Mouse (Mus musculus): Measurements from ENCODE around the gene Ube2q2. TPM values are rescaled to one million over a fixed set of nuclear protein-coding genes. Genes with fewer than 3 reads are reported as not detected.

Ube2q2 gene
- polyA plus RNA-seq (2015; fragmentation: Nextera tagmentation; extraction: Ambion mirVana), result 19.0 and 20.1 TPM in 2 replicates

DNA sequence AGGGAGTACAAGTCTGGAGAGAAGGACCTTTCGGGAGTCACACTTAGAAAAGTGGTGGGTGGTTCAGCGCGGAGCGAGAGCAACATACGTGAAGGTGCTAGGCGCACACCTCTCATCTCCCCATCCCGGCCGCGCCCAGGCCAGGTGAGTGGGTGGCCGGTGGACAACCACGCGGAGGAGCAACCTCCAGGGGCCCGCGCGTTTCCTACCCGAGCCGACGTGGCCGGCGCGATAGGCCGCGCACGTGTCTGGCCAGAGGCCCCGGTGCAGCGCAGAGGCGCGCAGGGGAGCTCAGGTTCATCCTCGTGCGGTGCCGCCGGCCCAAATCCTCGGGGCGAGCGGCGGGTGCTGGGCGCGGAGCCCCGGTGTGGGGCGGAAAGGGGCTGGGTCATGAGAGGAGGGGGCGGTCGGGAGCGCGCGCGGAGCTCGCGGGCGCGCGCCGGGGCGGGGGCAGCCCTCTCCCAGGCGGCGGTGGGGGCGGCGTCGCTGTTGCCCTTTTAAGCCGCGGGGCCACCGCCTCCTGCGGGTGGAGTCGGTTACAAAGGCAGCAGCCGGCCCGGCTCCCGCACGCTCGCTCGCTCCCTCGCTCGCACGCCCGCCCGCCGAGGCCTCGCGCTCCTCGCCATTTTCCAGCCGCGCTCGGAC lies at the start of gene Ube2q2:
TSS of gene Ube2q2 (plus strand) at position 1 of the 645 bp plus-strand sequence.

DNA sequence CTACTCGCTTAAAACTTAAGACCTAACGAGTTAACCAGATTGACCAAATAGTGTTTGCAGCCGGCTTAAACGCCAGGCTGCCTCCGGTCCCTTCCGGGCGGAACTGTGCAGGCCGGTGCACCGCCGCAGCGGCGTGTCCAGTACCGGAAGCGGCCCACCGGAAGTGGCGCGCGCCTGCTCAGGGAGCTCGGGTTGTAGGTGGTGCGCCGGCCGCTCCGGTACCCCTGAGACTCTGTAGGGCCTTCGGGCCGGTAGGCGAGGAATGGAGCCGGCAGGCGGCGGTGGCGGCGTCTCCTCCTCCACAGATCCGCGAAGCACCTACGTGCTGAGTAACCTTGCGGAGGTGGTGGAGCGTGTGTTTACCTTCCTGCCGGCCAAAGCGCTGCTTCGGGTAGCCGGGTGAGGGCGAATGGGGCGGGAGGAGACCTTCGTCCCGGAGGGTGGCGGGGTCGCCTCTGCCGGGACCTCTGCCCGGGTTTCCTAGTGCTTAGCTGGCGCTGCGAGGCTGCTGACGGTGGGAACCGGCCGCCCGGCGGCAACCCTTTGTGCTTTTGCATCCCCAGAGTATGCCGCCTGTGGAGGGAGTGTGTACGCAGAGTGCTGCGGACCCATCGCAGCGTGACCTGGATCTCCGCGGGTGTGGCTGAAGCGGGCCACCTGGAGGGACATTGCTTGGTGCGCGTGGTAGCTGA lies 60.3 kb downstream of the Ube2q2 start, which contains the start of gene Fbxo22:
TSS of gene Fbxo22 (plus strand) at position 136 of the 692 bp plus-strand sequence.

Other genes with a start within 250 kb of the Ube2q2 start
- 1.9 and 2.2 TPM in 2 replicates for gene Hykk, start 231.6 kb upstream of the Ube2q2 start, polyA plus RNA-seq (2015; fragmentation: Nextera tagmentation; extraction: Ambion mirVana)
- gene Psma4, start 198.1 kb upstream of the Ube2q2 start, polyA plus RNA-seq (2015; fragmentation: Nextera tagmentation; extraction: Ambion mirVana), result 216 and 239 TPM in 2 replicates
- gene AY074887, start 197.9 kb upstream of the Ube2q2 start, polyA plus RNA-seq (2015; fragmentation: Nextera tagmentation; extraction: Ambion mirVana), result 0.35 and 0.72 TPM in 2 replicates
- 0.19 and 0.33 TPM in 2 replicates for gene Chrna5, start 168.0 kb upstream of the Ube2q2 start, polyA plus RNA-seq (2015; fragmentation: Nextera tagmentation; extraction: Ambion mirVana)
- not detected in 2 replicates for gene Chrna3, start 122.3 kb upstream of the Ube2q2 start, polyA plus RNA-seq (2015; fragmentation: Nextera tagmentation; extraction: Ambion mirVana)
- gene Chrnb4, start 100.1 kb upstream of the Ube2q2 start, polyA plus RNA-seq (2015; fragmentation: Nextera tagmentation; extraction: Ambion mirVana), result 0.04 TPM in 1 of 2 replicates, not detected in the other
- 23.3 and 29.3 TPM in 2 replicates for gene Fbxo22, start 60.1 kb downstream of the Ube2q2 start, polyA plus RNA-seq (2015; fragmentation: Nextera tagmentation; extraction: Ambion mirVana)
- 0.50 and 3.9 TPM in 2 replicates for gene Nrg4, start 178.0 kb downstream of the Ube2q2 start, polyA plus RNA-seq (2015; fragmentation: Nextera tagmentation; extraction: Ambion mirVana)
- 0.11 and 0.14 TPM in 2 replicates for gene Tmem266, start 178.1 kb downstream of the Ube2q2 start, polyA plus RNA-seq (2015; fragmentation: Nextera tagmentation; extraction: Ambion mirVana)